Mouse (Mus musculus) kidney, embryonic 15.5 days (tissue): ENCODE data around the gene Nmrk1. TPM values are rescaled to one million over a fixed set of nuclear protein-coding genes. Genes with fewer than 3 reads are reported as not detected.

ENCODE experiments used
- ATAC-seq: fragments of 200-750 bp; cut with Nextera tagmentation; replicated peaks from 2 replicates; pipeline ENCODE4 v1.8.0; 2017; ENCODE audit warnings: moderate TSS enrichment; ENCODE audit not compliant: low FRiP score
- H3K27ac ChIP-seq: fragments of 300-500 bp; sonication (generic); 2 replicates; pipeline ENCODE4 v1.5.1; 2015; ENCODE audit warnings: mild to moderate bottlenecking, inconsistent platforms
- H3K27me3 ChIP-seq: fragments of 300-500 bp; sonication (generic); 2 replicates; pipeline ENCODE4 v1.6.1; 2015; ENCODE audit warnings: inconsistent platforms
- H3K36me3 ChIP-seq: fragments of 300-500 bp; sonication (generic); 2 replicates; pipeline ENCODE4 v1.6.1; 2015; ENCODE audit warnings: inconsistent platforms
- H3K4me1 ChIP-seq: fragments of 300-500 bp; sonication (generic); 2 replicates; pipeline ENCODE4 v1.6.1; 2015; ENCODE audit warnings: inconsistent platforms
- H3K4me2 ChIP-seq: fragments of 300-500 bp; sonication (generic); 2 replicates; pipeline ENCODE4 v1.6.1; 2015; ENCODE audit warnings: moderate library complexity, mild to moderate bottlenecking, inconsistent platforms
- H3K4me3 ChIP-seq: fragments of 300-500 bp; sonication (generic); replicated peaks from 2 replicates; pipeline ENCODE4 v1.5.1; 2015; ENCODE audit warnings: mild to moderate bottlenecking, inconsistent platforms
- H3K9ac ChIP-seq: fragments of 300-500 bp; sonication (generic); 2 replicates; pipeline ENCODE4 v1.6.1; 2015; ENCODE audit warnings: mild to moderate bottlenecking, inconsistent platforms
- H3K9me3 ChIP-seq: fragments of 300-500 bp; sonication (generic); replicated peaks from 2 replicates; pipeline ENCODE4 v1.6.1; 2016; ENCODE audit warnings: inconsistent platforms
- WGBS: fragments of 180-500 bp; shearing (Covaris S2); methylation state at CpG from one replicate; pipeline ENCODE4 v1.1.7; 2015; ENCODE audit warnings: mixed read lengths; 5-methylcytosine and 5-hydroxymethylcytosine counted together
- polyA plus RNA-seq: library from polyadenylated mRNA; unstranded; fragments of >200 nt; fragmentation: Nextera tagmentation; extraction: Ambion mirVana; gene quantifications from 2 replicates; pipeline ENCODE4 v1.2.1, GENCODE M21; 2015

Nmrk1 gene
- polyA plus RNA-seq, 1 experiment from 2014 or later, result 24.7 TPM

- H3K27ac ChIP-seq, result no peak overlapping the region
- H3K4me2 ChIP-seq, result no peak overlapping the region
- no peak overlapping the region for H3K4me3 ChIP-seq
- H3K9ac ChIP-seq, result no peak overlapping the region
- no peaks in the 10 kb centered on the region for H3K27me3 ChIP-seq
- WGBS, result 70% methylated on average over 4 of the region's 4 CpGs
- H3K36me3 ChIP-seq, result peaks cover 3% of the 10 kb centered on the region; the same call in 1 of the 2 replicates
- ATAC-seq, result no peak
- H3K9me3 ChIP-seq, result no peaks in the 10 kb centered on the region
- H3K4me1 ChIP-seq, result 0 out of 2 replicates have a peak, but pooled peaks cover 6% of the 10 kb centered on the region
Measured at GRCm38 (mm10) chr19:18643411-18643810, 11.7 kb downstream of the Nmrk1 start.

GRCm38 (mm10) chr19:18644084-18644483 lies 12.3 kb downstream of the Nmrk1 start:
- ATAC-seq, result 0 out of 2 replicates have a peak, but pooled peaks have one; percentile 29
- no peaks in the 10 kb centered on the region for H3K27me3 ChIP-seq

GRCm38 (mm10) chr19:18646397-18646796 lies 14.6 kb downstream of the Nmrk1 start:
- Histone ChIP-seq H3K9ac (no peak overlapping the region), H3K36me3 (peaks cover 3% of the 10 kb centered on the region; the same call in 1 of the 2 replicates), H3K4me3 (no peak overlapping the region), H3K27me3 (no peaks in the 10 kb centered on the region), H3K4me2 (no peak overlapping the region), H3K9me3 (no peaks in the 10 kb centered on the region), H3K27ac (0 out of 2 replicates have a peak overlapping the region, but pooled peaks have one; percentile 4), H3K4me1 (no peaks in the 10 kb centered on the region)
- 64% methylated on average over 3 of the region's 3 CpGs for WGBS
- ATAC-seq, result no peak

More at GRCm38 (mm10) chr19:18644084-18644483, 12.3 kb downstream of the Nmrk1 start:
- H3K4me2 ChIP-seq, result no peak overlapping the region
- H3K4me3 ChIP-seq, result no peak overlapping the region
- H3K4me1 ChIP-seq, result 0 out of 2 replicates have a peak, but pooled peaks cover 3% of the 10 kb centered on the region
- no peak overlapping the region for H3K27ac ChIP-seq
- 83% methylated on average over 6 of the region's 6 CpGs for WGBS
- H3K36me3 ChIP-seq, result peaks cover 3% of the 10 kb centered on the region; the same call in 1 of the 2 replicates
- H3K9me3 ChIP-seq, result no peaks in the 10 kb centered on the region
- no peak overlapping the region for H3K9ac ChIP-seq

GRCm38 (mm10) chr19:18646853-18647420 lies 15.2 kb downstream of the Nmrk1 start:
- ATAC-seq, result peak; percentile 69
- no peaks in the 10 kb centered on the region for H3K4me1 ChIP-seq
- no peak overlapping the region for H3K4me3 ChIP-seq
- no peak overlapping the region for H3K9ac ChIP-seq
- peaks cover 3% of the 10 kb centered on the region; the same call in 1 of the 2 replicates for H3K36me3 ChIP-seq
- no peaks in the 10 kb centered on the region for H3K27me3 ChIP-seq
- H3K27ac ChIP-seq, result 0 out of 2 replicates have a peak overlapping the region, but pooled peaks have one; percentile 4
- no peak overlapping the region for H3K4me2 ChIP-seq
- 35% methylated on average over 5 of the region's 5 CpGs for WGBS
- H3K9me3 ChIP-seq, result no peaks in the 10 kb centered on the region

- no peaks in the 10 kb centered on the region for H3K9me3 ChIP-seq
- H3K27me3 ChIP-seq, result no peaks in the 10 kb centered on the region
- H3K4me2 ChIP-seq, result no peak overlapping the region
- H3K36me3 ChIP-seq, result no peaks in the 10 kb centered on the region
- no peak overlapping the region for H3K4me3 ChIP-seq
- no peaks in the 10 kb centered on the region for H3K4me1 ChIP-seq
- no peak overlapping the region for H3K27ac ChIP-seq
- 46% methylated on average over 9 of the region's 9 CpGs for WGBS
- H3K9ac ChIP-seq, result no peak overlapping the region
- no peak for ATAC-seq
Measured at GRCm38 (mm10) chr19:18647775-18648557, 16.2 kb downstream of the Nmrk1 start.

- WGBS, result 69% methylated on average over 6 of the region's 6 CpGs
- no peak for ATAC-seq
- no peak overlapping the region for H3K4me2 ChIP-seq
Measured at GRCm38 (mm10) chr19:18648558-18648945, 16.8 kb downstream of the Nmrk1 start.

GRCm38 (mm10) chr19:18649955-18650354 lies 18.2 kb downstream of the Nmrk1 start:
- WGBS, result 82% methylated on average over 4 of the region's 4 CpGs
- Histone ChIP-seq H3K27me3 (no peaks in the 10 kb centered on the region), H3K9me3 (no peaks in the 10 kb centered on the region), H3K27ac (no peak overlapping the region), H3K36me3 (no peaks in the 10 kb centered on the region), H3K4me2 (no peak overlapping the region), H3K9ac (no peak overlapping the region), H3K4me1 (no peaks in the 10 kb centered on the region), H3K4me3 (no peak overlapping the region)
- ATAC-seq, result no peak

More at GRCm38 (mm10) chr19:18648558-18648945, 16.8 kb downstream of the Nmrk1 start:
- Histone ChIP-seq H3K9me3 (no peaks in the 10 kb centered on the region), H3K27ac (no peak overlapping the region), H3K4me1 (no peaks in the 10 kb centered on the region), H3K9ac (no peak overlapping the region), H3K4me3 (no peak overlapping the region), H3K27me3 (no peaks in the 10 kb centered on the region), H3K36me3 (no peaks in the 10 kb centered on the region)

GRCm38 (mm10) chr19:18650473-18650872 lies 18.7 kb downstream of the Nmrk1 start:
- H3K4me1 ChIP-seq, result no peaks in the 10 kb centered on the region
- ATAC-seq, result no peak
- no peaks in the 10 kb centered on the region for H3K27me3 ChIP-seq
- H3K36me3 ChIP-seq, result no peaks in the 10 kb centered on the region
- no peaks in the 10 kb centered on the region for H3K9me3 ChIP-seq
- H3K27ac ChIP-seq, result no peak overlapping the region
- no peak overlapping the region for H3K4me2 ChIP-seq
- WGBS, result 76% methylated on average over 6 of the region's 6 CpGs
- H3K9ac ChIP-seq, result no peak overlapping the region
- no peak overlapping the region for H3K4me3 ChIP-seq

GRCm38 (mm10) chr19:18652592-18652991 lies 20.8 kb downstream of the Nmrk1 start:
- H3K27ac ChIP-seq, result no peak overlapping the region
- H3K4me2 ChIP-seq, result no peak overlapping the region
- no peaks in the 10 kb centered on the region for H3K4me1 ChIP-seq
- H3K4me3 ChIP-seq, result no peak overlapping the region
- H3K27me3 ChIP-seq, result no peaks in the 10 kb centered on the region
- no peaks in the 10 kb centered on the region for H3K36me3 ChIP-seq
- WGBS, result 72% methylated on average over 4 of the region's 4 CpGs
- no peak overlapping the region for H3K9ac ChIP-seq
- no peaks in the 10 kb centered on the region for H3K9me3 ChIP-seq
- no peak for ATAC-seq

- Histone ChIP-seq H3K9ac (no peak overlapping the region), H3K27me3 (no peaks in the 10 kb centered on the region), H3K4me1 (no peaks in the 10 kb centered on the region), H3K4me2 (no peak overlapping the region), H3K27ac (no peak overlapping the region), H3K36me3 (no peaks in the 10 kb centered on the region), H3K4me3 (no peak overlapping the region), H3K9me3 (no peaks in the 10 kb centered on the region)
- no peak for ATAC-seq
- 79% methylated on average over 6 of the region's 6 CpGs for WGBS
Measured at GRCm38 (mm10) chr19:18653058-18653457, 21.3 kb downstream of the Nmrk1 start.

- Histone ChIP-seq H3K4me3 (no peak overlapping the region), H3K27me3 (no peaks in the 10 kb centered on the region), H3K9ac (no peak overlapping the region), H3K27ac (no peak overlapping the region), H3K36me3 (no peaks in the 10 kb centered on the region), H3K4me2 (no peak overlapping the region), H3K9me3 (no peaks in the 10 kb centered on the region), H3K4me1 (peaks cover 7% of the 10 kb centered on the region)
- 78% methylated on average over 8 of the region's 8 CpGs for WGBS
- no peak for ATAC-seq
Measured at GRCm38 (mm10) chr19:18654330-18654729, 22.6 kb downstream of the Nmrk1 start.

GRCm38 (mm10) chr19:18654984-18655383 lies 23.2 kb downstream of the Nmrk1 start:
- Histone ChIP-seq H3K9me3 (no peaks in the 10 kb centered on the region), H3K4me3 (no peak overlapping the region), H3K4me2 (no peak overlapping the region), H3K27me3 (no peaks in the 10 kb centered on the region), H3K36me3 (no peaks in the 10 kb centered on the region), H3K4me1 (peaks cover 7% of the 10 kb centered on the region), H3K9ac (no peak overlapping the region), H3K27ac (no peak overlapping the region)
- ATAC-seq, result no peak
- WGBS, result 75% methylated on average over 5 of the region's 5 CpGs
